Mouse (Mus musculus) hindbrain, embryonic 12.5 days (tissue): ENCODE measurements around the gene Ncoa4. TPM values are rescaled to one million over a fixed set of nuclear protein-coding genes. Genes with fewer than 3 reads are reported as not detected.
"Not testable (repeated sequence)": the region's sequence is repeated elsewhere in the genome, so short reads cannot be mapped to it uniquely, and the experiment has no call there.

Source experiments
- ATAC-seq: fragments of 200-750 bp; cut with Nextera tagmentation; 2 replicates; pipeline ENCODE4 v1.8.0; 2017; ENCODE audit warnings: moderate TSS enrichment; ENCODE audit not compliant: low FRiP score
- H3K27ac ChIP-seq: fragments of 300-500 bp; sonication (generic); 2 replicates; pipeline ENCODE4 v1.5.1; 2016; ENCODE audit warnings: mild to moderate bottlenecking
- H3K27me3 ChIP-seq: fragments of 300-500 bp; sonication (generic); 2 replicates; pipeline ENCODE4 v1.6.1; 2016; ENCODE audit warnings: mild to moderate bottlenecking
- H3K36me3 ChIP-seq: fragments of 300-500 bp; sonication (generic); 2 replicates; pipeline ENCODE4 v1.6.1; 2016; ENCODE audit warnings: mild to moderate bottlenecking
- H3K4me1 ChIP-seq: fragments of 300-500 bp; sonication (generic); 2 replicates; pipeline ENCODE4 v1.6.1; 2016
- H3K4me2 ChIP-seq: fragments of 300-500 bp; sonication (generic); replicated peaks from 2 replicates; pipeline ENCODE4 v1.6.1; 2016; ENCODE audit warnings: mild to moderate bottlenecking
- H3K4me3 ChIP-seq: fragments of 300-500 bp; sonication (generic); 2 replicates; pipeline ENCODE4 v1.5.1; 2016; ENCODE audit warnings: mild to moderate bottlenecking
- H3K9ac ChIP-seq: fragments of 300-500 bp; sonication (generic); 2 replicates; pipeline ENCODE4 v1.6.1; 2016; ENCODE audit warnings: mild to moderate bottlenecking, moderate library complexity
- H3K9me3 ChIP-seq: fragments of 300-500 bp; sonication (generic); replicated peaks from 2 replicates; pipeline ENCODE4 v1.6.1; 2016; ENCODE audit warnings: mild to moderate bottlenecking
- whole genome bisulfite sequencing: fragments of 180-500 bp; shearing (Covaris S2); methylation state at CpG from one replicate; pipeline ENCODE4 v1.1.7; 2016; 5-methylcytosine and 5-hydroxymethylcytosine counted together
- polyA plus RNA-seq: library from polyadenylated mRNA; unstranded; fragments of >200 nt; fragmentation: Nextera tagmentation; extraction: Ambion mirVana; gene quantifications from 2 replicates; pipeline ENCODE4 v1.2.1, GENCODE M21; 2016

Gene Ncoa4
- polyA plus RNA-seq, 1 experiment from 2014 or later, result 96.2 TPM

DNA sequence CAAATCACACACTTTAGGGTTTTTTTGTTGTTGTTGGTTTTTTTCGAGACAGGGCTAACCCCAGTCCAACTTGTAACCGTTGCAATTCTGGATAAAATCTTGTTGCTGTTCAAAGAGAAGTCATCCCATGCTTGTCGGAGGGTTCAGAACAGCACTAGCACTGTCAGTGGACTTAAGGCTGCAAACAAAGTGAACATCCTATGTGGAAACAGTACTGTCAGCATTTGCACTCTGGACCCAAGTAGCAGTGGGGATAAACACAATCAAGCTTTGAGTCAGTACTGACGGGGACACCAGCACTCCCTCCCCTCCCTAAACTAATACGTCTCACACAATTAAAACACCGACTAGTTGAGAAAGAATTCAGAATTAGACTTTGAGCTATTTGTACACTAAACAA lies 21.2 kb downstream of the Ncoa4 start:
- H3K27me3 ChIP-seq, result no peaks in the 10 kb centered on the region
- no peak overlapping the region for H3K9ac ChIP-seq
- ATAC-seq, result no peak
- WGBS, result 88% methylated on average over 6 of the region's 6 CpGs
- no peak overlapping the region for H3K4me2 ChIP-seq
- no peaks in the 10 kb centered on the region for H3K9me3 ChIP-seq
- H3K4me3 ChIP-seq, result no peak overlapping the region
- H3K4me1 ChIP-seq, result no peaks in the 10 kb centered on the region
- peaks cover 53% of the 10 kb centered on the region for H3K36me3 ChIP-seq
- H3K27ac ChIP-seq, result no peak overlapping the region

DNA sequence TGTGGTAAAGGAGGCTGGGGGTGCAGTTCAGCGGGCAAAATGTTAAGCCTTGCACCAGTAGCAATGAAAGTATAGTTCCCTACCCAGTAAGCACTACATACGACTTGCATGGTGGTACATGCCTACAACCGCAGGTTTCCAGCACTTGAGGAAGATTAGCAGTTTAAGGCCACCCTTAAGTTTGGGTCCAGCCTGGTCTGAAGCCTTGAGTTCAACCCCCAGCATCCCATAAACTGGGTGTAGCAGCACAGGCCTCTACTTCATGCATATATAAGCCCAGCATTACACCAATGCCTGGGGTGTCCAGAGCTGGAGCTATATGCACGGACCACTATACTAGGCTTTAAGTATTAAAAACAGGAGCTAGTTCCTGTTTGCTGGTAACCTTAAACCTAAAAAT lies 24.2 kb downstream of the Ncoa4 start:
- Histone ChIP-seq H3K9me3 (no peaks in the 10 kb centered on the region), H3K4me2 (no peak overlapping the region), H3K9ac (no peak overlapping the region), H3K4me3 (no peak overlapping the region), H3K27me3 (no peaks in the 10 kb centered on the region), H3K27ac (no peak overlapping the region), H3K4me1 (no peaks in the 10 kb centered on the region), H3K36me3 (peaks cover 73% of the 10 kb centered on the region)
- ATAC-seq, result no peak
- WGBS, result 93% methylated on average over 4 of the region's 4 CpGs

DNA sequence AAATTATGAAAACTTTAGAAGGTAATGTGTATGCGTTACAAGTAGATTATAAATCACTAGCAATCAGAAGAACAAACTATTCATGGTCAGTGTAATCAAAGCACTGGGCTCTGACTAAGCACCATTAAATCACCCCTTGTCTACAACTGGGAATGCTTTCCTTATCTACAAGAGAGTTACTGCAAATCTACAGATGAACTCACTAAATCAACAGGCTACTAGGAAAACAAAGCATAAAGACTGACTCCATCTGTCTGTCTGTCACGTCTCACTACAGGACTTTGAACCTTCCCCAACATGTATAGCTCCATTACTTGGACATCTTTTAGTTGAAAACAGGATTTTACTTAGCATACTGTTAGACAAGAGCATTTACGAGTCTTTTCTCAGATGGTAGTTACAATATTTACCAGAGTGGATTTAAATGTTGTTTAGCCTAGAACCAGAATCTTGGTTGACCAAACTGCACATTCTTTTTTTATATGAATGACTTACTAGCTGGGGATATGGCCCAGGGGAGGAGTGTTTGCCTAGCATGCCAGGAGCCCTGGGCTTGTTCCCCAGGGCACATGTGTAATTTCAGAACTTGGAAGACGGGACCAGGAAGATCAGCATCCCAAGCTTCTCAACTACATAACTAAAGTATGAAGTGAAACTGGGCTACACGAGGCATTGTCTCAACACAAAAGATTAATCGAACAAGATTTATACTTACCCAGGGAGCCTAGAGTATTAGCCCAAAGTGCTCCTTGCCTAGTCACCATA lies 31.1 kb downstream of the Ncoa4 start:
- Histone ChIP-seq H3K9ac (no peak overlapping the region), H3K4me1 (no peaks in the 10 kb centered on the region), H3K27ac (no peak overlapping the region), H3K36me3 (peaks cover 54% of the 10 kb centered on the region), H3K27me3 (no peaks in the 10 kb centered on the region), H3K9me3 (no peaks in the 10 kb centered on the region), H3K4me3 (no peak overlapping the region), H3K4me2 (no peak overlapping the region)
- WGBS, result 96% methylated on average over 6 of the region's 6 CpGs
- no peak for ATAC-seq

DNA sequence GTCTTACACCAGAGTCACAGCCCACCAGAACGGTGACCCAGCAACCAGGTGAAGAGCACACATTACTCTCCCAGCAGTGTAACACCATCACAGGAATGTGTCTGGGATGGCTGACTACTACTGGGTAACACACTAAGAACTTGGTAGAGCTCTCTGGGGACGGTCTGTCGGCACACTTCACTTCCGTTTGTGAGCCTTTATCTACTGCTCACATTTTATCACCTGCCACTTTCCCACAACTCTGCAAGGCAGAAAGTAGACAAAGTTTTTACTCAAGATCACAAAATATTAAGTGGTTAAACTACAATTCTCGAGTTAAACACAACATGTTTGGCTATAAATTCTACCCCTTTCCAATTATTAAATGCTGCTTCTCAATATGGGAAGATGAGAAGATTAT lies 32.3 kb downstream of the Ncoa4 start:
- H3K4me1 ChIP-seq, result no peaks in the 10 kb centered on the region
- no peak overlapping the region for H3K4me2 ChIP-seq
- ATAC-seq, result no peak
- H3K9ac ChIP-seq, result no peak overlapping the region
- WGBS, result 92% methylated on average over 5 of the region's 5 CpGs
- peaks cover 46% of the 10 kb centered on the region for H3K36me3 ChIP-seq
- no peak overlapping the region for H3K27ac ChIP-seq
- H3K4me3 ChIP-seq, result no peak overlapping the region
- H3K9me3 ChIP-seq, result no peaks in the 10 kb centered on the region
- no peaks in the 10 kb centered on the region for H3K27me3 ChIP-seq

DNA sequence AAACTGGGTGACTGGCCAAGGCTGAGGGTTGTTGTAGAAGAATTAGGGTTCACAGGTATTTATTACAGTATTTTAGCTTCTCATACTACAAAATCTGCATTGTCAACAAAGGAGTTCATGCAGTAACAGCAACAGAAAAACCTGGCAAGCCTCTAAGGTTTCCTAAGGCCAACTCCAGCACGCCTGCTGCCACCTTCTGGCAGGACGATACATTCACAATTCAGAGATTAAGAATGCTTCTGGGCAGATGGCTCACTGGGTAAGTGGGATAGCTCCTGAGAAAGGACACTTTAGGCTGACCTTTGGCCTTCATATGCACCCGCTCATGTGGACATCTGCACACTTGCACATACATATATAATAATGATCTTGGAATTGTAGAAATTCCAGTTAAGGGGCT lies 32.8 kb downstream of the Ncoa4 start:
- H3K9me3 ChIP-seq, result no peaks in the 10 kb centered on the region
- H3K4me3 ChIP-seq, result no peak overlapping the region
- H3K27ac ChIP-seq, result no peak overlapping the region
- ATAC-seq, result no peak
- WGBS, result 59% methylated on average over 3 of the region's 3 CpGs
- no peaks in the 10 kb centered on the region for H3K4me1 ChIP-seq
- H3K27me3 ChIP-seq, result no peaks in the 10 kb centered on the region
- no peak overlapping the region for H3K4me2 ChIP-seq
- H3K36me3 ChIP-seq, result peaks cover 46% of the 10 kb centered on the region
- H3K9ac ChIP-seq, result no peak overlapping the region

DNA sequence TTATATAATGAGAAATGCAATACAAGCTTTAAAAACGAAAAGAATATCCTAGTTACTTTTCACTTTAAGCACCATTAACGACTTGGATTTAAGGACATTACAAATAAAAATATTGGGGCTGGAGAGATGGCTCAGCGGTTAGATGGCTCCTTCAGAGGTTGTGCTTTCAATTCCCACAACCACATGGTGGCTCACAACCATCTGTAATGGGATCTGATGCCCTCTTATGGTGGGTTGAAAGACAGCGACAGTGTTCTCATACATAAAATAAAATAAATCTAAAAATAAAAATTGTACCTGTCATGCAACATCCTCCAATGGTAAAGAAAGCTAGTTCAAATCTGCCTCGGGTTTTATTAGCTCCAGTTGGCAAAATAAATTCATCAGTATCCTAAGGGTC lies 33.9 kb downstream of the Ncoa4 start:
- H3K4me1 ChIP-seq, H3K27me3 ChIP-seq, H3K27ac ChIP-seq, H3K9me3 ChIP-seq, H3K9ac ChIP-seq, H3K4me3 ChIP-seq, ATAC-seq, H3K4me2 ChIP-seq: not testable (repeated sequence)
- 86% methylated on average over 5 of the region's 5 CpGs for WGBS
- H3K36me3 ChIP-seq, result peaks cover 44% of the 10 kb centered on the region

DNA sequence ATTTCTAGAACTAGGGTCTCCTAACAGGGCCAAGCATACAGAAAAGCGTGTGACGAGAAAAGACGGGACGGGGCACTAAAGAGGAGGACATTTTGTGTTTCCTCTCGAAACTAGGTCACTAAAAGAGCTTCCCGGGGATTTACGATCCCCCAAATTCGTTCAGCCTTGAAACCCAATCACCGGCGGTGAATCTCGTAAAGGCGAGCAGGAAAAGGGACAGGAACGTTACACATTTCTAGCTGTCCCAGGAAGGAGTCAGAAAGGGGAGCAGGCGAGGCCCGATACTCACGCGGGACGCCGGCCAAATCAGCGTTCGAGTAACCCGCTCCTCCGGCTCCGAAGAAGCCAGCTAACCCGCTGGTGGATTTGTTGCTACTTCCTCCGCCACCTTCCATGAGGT lies 41.7 kb downstream of the Ncoa4 start:
- Histone ChIP-seq H3K9me3 (no peaks in the 10 kb centered on the region), H3K4me3 (peak overlapping the region; percentile 97), H3K4me1 (peaks cover 26% of the 10 kb centered on the region), H3K9ac (peak overlapping the region; percentile 65), H3K36me3 (peaks cover 25% of the 10 kb centered on the region), H3K27ac (no peak overlapping the region), H3K27me3 (no peaks in the 10 kb centered on the region), H3K4me2 (peak overlapping the region; percentile 94)
- 0% methylated on average over 26 of the region's 26 CpGs for WGBS
- peak; percentile 52; the same call in 1 of the 2 replicates for ATAC-seq

DNA sequence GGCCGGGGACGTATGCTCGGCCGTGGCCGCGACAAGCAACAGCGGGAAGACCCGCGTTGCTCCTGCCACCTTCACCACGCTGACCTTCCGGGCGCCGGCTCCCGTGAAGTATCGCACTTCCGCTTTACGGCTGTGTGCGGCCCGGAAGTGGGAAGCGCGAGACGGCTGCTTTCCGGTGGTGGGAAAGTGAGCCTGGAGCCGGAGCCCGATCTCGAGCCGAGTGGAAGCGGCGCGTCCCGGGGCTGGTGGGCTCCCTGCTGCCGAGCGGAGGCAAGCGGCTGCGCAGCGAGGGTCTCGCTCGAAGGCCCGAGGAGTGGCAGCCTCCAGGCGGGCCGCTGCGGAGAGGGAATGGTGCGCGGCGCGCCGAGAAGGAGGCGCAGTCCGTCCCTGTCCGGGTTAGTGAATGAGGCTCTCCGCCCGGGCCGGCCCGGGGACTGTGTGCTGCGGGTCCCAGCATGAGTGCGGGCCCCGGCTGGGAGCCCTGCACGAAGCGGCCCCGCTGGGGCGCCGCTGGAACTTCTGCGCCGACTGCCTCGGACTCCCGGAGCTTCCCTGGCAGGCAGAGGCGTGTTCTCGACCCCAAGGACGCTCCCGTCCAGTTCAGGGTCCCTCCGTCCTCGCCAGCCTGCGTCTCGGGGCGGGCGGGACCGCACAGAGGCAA lies 42.3 kb downstream of the Ncoa4 start, which contains the start of the genes Timm23 and Parg:
Timm23 (minus strand) TSS at position 108 of the 661 bp plus-strand sequence.
Parg (plus strand) TSS at position 159 of the 661 bp plus-strand sequence.
- H3K36me3 ChIP-seq, result peaks cover 23% of the 10 kb centered on the region
- peak within 1 kb of the TSS; percentile 94 for H3K4me2 ChIP-seq
- ATAC-seq, result peak; percentile 93
- no peaks in the 10 kb centered on the region for H3K27me3 ChIP-seq
- no peaks in the 10 kb centered on the region for H3K9me3 ChIP-seq
- under 1% methylated on average over 71 of the region's 77 CpGs for WGBS
- H3K27ac ChIP-seq, result peak within 1 kb of the TSS; percentile 67
- H3K4me1 ChIP-seq, result peaks cover 26% of the 10 kb centered on the region
- H3K4me3 ChIP-seq, result peak within 1 kb of the TSS; percentile 97
- peak within 1 kb of the TSS; percentile 92 for H3K9ac ChIP-seq

DNA sequence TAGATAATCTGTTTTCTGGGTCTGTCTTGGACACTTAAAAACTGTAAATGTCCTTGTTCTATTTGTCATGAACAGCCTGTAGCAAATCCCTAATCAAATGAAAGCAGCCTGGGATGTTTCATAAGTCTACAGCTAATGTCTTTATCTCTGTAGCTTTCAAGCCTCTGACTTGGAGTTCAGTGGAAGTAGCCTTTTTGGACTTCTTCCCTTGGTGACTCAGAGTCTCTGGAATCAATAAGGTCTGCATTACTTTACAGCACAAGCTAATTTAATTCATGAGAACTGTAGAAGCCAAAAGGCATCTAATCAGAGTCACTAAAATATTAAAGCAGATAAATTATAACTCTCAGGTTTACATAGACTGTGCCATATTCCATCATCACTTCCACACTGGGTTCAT lies 66.9 kb downstream of the Ncoa4 start:
- H3K4me2 ChIP-seq, result no peak overlapping the region
- no peak overlapping the region for H3K9ac ChIP-seq
- H3K27me3 ChIP-seq, result no peaks in the 10 kb centered on the region
- no peaks in the 10 kb centered on the region for H3K4me1 ChIP-seq
- no peak overlapping the region for H3K4me3 ChIP-seq
- ATAC-seq, result no peak
- peaks cover 8% of the 10 kb centered on the region; the same call in 1 of the 2 replicates for H3K36me3 ChIP-seq
- H3K27ac ChIP-seq, result no peak overlapping the region
- H3K9me3 ChIP-seq, result no peaks in the 10 kb centered on the region

DNA sequence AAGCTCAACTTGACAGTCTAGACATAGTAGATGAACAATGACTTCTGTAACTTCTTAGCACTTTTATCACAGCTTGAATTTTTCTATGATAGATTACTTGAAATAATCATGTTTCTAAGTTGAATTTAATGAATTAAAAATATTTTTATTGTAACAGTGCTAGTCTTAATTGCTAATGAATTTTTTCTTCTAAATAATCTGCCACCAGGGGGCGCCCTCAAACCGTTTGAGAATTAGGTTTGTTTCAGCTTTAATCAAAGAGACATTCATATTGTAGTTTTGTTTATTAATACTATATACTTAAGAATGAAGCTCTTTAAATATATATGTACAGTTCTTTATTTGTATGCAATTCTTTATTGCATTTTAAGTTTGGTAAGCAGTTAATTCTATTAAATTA lies 69.3 kb downstream of the Ncoa4 start:
- no peaks in the 10 kb centered on the region for H3K9me3 ChIP-seq
- H3K4me2 ChIP-seq, result no peak overlapping the region
- WGBS, result under 1% methylated on average over 2 of the region's 2 CpGs
- no peaks in the 10 kb centered on the region for H3K27me3 ChIP-seq
- H3K4me1 ChIP-seq, result no peaks in the 10 kb centered on the region
- H3K36me3 ChIP-seq, result peaks cover 10% of the 10 kb centered on the region; the same call in 1 of the 2 replicates
- no peak overlapping the region for H3K4me3 ChIP-seq
- no peak overlapping the region for H3K9ac ChIP-seq
- no peak overlapping the region for H3K27ac ChIP-seq
- ATAC-seq, result no peak
